Mouse (Mus musculus) common myeloid progenitor, adult 5-6 weeks (primary cell): ENCODE measurements around the gene Olfr1375. TPM values are rescaled to one million over a fixed set of nuclear protein-coding genes. Genes with fewer than 3 reads are reported as not detected.
"Not testable (repeated sequence)": the region's sequence is repeated elsewhere in the genome, so short reads cannot be mapped to it uniquely, and the experiment has no call there.

ENCODE experiments used
- ATAC-seq: replicated peaks from 2 replicates; pipeline ENCODE4 v1.8.0; 2016; ENCODE audit warnings: low read depth, mild to moderate bottlenecking, moderate TSS enrichment, inconsistent platforms; ENCODE audit not compliant: poor library complexity, severe bottlenecking
- total RNA-seq: library from RNA; stranded (forward); fragments of 200-1000, 187-1606 nt; gene quantifications from 2 replicates; pipeline ENCODE4 v1.2.3, GENCODE M21; 2017

Gene Olfr1375
- not detected in 2 replicates for total RNA-seq

DNA sequence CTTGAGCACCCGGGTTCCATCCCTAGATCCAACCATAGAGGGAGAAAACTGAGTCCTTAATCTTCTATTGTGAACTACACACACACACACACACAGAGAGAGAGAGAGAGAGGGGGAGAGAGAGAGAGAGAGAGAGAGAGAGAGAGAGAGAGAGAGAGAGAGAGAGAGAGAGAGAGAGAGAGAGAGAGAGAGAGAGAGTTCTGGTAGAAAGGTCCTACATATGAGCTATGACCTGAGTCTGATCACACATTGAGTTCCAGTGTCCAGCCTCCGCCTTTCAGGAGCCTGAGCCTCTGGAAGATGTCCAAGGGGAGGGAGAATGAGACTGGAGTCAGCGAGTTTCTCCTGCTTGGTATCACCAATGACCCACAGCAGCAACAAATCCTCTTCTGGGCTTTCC lies at the start of gene Olfr1375:
TSS of gene Olfr1375 (plus strand) at position 301 of the 400 bp plus-strand sequence.
- ATAC-seq, result not testable (repeated sequence)

- ATAC-seq, result no peak
These were observed 44.6 kb upstream of the Olfr1375 start, which contains the start of gene Olfr51 for GRCm38 (mm10) chr11:51003296-51003695. Gene Olfr51, plus strand, starts transcription at chr11:51003596.

DNA sequence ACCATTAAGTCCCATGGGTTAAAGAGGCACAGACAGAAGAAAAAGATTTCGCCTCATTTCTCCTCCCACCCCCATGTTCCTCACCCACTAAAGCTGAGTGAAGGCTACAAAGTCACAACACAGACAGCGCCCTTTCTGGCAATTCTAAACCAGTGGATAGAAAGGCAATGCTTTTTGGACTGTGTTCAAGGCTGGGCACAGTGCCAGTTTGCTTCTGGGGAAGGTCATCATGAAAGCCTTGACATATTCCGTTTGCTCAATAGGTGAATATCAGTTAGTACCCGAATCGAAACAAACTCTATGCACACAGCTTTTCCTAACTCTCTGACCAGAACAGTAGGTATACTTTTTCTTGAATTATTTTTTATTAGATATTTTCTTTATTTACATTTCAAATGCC lies 36.1 kb upstream of the Olfr1375 start:
- no peak for ATAC-seq

DNA sequence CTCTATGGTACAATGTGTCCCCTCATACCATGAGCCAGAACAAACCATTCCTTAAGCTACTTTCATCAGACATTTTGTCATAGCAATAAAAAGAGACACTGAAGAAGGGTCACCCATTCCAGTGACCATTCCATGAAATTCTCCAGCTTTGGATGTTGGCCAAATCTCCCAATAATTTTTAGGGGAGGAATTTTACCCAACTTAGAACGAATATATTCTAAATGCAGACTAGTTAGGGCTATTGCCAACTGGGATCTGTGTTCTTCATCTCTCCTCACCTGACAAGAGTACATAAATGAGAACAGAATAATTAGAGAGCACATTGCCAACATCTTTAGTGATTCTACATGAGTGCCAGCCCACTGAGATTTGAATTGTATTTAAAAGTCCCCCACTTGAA lies 34.0 kb upstream of the Olfr1375 start, which contains the start of gene Olfr54:
TSS of gene Olfr54 (plus strand) at position 301 of the 400 bp plus-strand sequence.
- ATAC-seq, result no peak

DNA sequence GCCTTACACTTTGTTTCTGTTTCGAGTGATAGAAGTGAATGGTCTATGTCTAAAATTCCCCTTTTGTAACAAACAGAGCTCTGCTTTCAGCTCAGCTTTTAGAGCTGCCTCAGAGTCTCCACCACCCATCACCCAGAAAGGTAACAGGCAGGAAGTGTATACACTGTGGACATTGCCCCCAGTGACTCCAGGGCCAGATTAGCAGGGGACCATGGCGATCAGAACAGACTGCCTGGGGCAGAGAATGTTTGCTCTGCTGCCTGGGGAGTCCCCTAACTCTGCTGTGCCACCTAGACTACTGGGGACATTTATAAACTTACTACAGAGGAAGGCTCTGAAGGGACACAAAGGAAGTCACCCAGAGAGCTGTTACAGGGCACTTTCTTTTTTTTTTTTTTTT lies 31.6 kb upstream of the Olfr1375 start:
- ATAC-seq, result no peak

- not testable (repeated sequence) for ATAC-seq
These were observed 21.1 kb upstream of the Olfr1375 start for GRCm38 (mm10) chr11:51026811-51027210.

DNA sequence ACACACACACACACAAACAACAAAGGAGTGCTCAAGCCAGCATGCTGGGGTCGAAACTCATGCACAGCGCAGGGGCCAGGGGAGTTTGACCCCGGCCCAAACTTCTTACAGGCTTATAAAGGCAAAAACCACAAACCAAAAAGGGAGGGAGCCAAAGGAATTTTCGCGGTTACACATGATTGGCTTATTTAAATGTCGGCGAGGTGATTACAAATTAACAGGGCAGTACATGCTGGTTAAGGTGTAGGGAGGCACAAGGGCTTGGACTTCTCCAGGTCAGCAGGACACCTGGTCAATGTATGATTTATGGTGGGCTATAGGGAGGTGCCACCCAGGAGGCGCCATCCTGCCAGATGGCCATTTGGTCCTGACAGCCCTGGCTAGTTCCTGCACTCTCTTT lies 18.5 kb upstream of the Olfr1375 start:
- ATAC-seq, result not testable (repeated sequence)

DNA sequence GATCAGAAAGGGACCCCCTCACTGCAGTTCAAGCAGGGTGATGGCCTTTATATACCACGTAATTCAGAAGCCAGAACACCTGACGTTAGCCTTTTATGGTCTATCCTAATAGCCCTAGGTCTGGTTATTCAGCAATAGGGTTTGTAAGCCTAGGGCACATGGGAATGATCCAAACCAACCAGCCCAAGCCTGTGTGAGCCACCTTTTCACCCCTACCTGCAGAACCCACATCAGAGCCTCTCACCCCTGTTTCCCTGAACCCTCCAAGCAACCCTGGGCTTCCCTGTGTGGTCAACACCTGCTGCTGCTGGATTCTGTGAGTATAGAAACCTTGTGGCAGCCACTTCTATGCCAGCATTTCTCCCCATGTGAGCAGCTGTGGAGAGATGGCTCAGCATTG lies 17.7 kb upstream of the Olfr1375 start:
- ATAC-seq, result no peak

GRCm38 (mm10) chr11:51032851-51033250 lies 15.1 kb upstream of the Olfr1375 start:
- peak; percentile 56; the same call in 1 of the 2 replicates for ATAC-seq

DNA sequence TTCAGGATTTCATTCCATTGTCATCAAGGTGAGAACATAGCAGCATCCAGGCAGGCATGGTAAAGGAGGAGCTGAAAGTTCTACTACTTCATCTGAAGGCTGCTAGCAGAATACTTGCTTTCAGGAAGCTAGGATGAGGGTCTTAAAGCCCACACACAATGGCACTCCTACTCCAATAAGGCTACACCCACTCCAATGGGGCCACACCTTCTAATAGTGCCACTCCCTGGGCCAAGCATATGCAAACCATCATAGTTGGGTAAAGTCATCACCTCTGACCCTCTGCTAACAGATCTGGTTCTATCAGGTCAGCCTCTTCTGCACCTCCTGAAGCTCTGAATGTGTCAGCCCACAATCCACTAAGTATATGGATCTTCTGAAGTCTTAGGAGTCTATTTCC lies 13.8 kb upstream of the Olfr1375 start:
- not testable (repeated sequence) for ATAC-seq

DNA sequence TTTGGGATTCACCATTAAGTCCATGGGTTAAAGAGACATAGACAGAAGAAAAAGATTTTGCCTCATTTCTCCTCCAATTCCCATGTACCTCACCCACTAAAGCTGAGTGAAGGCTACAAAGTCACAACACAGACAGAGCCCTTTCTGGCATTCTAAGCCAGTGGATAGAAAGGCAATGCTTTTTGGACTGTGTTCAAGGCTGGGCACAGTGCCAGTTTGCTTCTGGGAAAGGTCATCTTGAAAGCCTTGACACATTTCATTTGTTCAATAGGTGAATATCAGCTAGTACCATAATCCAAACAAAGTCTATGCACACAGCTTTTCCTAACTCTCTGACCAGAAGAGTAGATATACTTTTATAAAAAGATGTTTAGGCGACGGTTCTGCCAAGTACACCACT lies 12.0 kb upstream of the Olfr1375 start:
- ATAC-seq, result no peak

DNA sequence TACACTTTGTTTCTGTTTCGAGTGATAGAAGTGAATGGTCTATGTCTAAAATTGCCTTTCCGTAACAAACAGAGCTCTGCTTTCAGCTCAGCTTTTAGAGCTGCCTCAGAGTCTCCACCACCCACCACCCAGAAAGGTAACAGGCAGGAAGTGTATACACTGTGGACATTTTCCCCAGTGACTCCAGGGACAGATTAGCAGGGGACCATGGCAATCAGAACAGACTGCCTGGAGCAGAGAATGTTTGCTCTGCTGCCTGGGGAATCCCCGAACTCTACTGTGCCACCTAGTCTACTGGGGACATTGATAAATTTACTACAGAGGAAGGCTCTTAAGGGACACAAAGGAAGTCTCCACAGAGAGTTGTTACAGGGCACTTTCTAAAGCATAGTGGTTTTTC lies 3.1 kb upstream of the Olfr1375 start:
- ATAC-seq, result not testable (repeated sequence)

DNA sequence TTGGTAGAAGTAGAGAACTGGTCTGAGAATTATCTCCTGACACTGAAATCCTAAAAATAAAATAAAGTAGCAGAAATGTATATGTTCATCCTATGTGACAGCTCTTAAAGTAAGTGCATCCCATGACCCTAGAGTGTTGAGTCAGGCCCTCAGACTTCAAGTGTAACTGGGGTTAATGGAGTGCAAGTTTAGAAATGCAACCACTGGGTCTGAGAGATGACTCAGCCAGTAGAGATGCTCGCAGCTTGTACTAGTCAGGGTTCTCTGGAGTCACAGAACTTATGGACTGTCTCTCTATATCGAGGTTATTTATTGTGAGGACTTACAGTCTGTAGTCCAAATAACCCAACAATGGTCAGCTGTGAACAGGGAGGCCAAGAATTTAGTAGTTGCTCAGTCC lies 3.8 kb downstream of the Olfr1375 start:
- no peak for ATAC-seq

- no peak for ATAC-seq
These were observed 5.3 kb downstream of the Olfr1375 start for GRCm38 (mm10) chr11:51053230-51053629.

DNA sequence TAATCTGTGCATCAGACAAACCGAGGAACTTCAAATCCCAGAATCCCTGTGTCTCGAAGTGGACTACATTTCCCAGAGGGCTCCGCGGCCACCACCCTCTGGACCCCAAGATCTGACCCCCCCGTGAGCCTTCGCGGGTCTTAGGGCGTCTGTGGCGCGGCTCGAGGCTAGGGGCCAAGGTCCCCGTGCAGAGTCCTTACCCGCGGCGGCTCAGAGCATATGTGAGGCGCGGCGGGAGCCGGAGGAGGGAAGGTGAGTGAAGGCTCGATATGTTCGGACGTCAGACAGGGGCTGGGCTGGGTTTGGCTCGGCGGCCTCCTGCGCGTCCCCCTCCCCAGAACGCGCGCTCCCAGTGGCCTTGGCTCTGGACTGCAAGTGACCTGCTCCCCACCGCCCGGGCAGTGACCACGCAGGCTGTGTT lies 11.3 kb downstream of the Olfr1375 start, which contains the start of gene Zfp354a:
TSS of gene Zfp354a (plus strand) at position 107 of the 421 bp plus-strand sequence.
- ATAC-seq, result peak; percentile 42; the same call in 1 of the 2 replicates

- ATAC-seq, result no peak
These were observed 11.7 kb downstream of the Olfr1375 start for GRCm38 (mm10) chr11:51059640-51060039.

DNA sequence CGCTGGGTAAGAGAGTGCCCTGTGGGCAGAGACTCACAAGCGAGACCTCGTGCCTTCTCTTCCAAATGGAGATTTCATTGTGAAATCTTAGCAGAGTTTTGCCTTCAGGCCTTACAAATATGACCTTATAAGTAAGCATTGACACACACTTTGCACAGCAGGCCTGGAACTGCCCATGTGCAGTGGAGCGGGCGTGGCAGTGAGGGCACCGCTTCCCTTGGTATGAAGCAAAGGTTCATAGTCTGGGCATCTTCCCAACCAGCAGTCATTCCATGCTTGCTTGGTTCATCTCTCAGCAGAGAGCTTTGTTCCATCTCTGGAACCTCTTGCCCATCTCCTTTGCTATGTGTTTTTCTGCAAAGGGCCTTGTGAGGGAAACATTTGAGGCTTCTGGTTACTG lies 13.1 kb downstream of the Olfr1375 start:
- no peak for ATAC-seq

DNA sequence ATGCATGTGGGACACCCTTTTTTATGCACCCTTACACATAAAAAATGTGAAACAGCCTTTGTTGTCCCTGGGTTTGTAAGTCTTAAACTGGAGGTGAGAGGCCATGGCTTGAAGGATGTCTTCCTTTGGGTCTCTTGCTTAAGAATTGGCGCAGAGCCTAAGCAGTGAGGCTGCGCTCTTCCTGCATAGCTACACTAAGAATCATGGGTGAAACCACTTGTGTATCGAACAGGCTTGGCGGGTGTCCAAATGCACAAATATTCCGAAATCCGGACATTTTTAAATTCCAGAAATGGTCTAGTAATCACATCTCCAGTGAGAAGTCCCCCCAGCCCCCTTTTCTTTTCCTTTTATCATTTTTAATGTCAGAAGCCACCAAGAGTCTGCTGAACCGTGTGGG lies 15.4 kb downstream of the Olfr1375 start:
- no peak for ATAC-seq

DNA sequence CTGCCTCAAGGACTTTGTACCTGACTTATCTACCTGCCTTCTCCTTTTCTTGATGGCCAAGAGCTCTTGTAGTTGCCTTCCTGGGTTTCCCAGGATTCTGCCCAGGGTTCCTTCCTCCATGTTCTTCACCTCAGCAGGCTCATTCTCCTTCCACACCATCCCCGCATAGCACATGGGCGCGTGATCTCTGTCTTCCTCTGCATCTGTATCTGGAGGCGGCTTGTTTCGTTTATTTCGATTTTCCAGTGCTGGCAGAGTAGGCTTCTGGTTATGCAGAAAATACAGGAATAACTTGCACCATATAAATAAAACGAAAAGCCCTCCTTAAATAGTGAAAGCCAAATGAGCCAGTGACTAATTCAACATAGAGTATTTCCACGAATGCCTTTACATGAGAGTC lies 15.9 kb downstream of the Olfr1375 start:
- ATAC-seq, result no peak

DNA sequence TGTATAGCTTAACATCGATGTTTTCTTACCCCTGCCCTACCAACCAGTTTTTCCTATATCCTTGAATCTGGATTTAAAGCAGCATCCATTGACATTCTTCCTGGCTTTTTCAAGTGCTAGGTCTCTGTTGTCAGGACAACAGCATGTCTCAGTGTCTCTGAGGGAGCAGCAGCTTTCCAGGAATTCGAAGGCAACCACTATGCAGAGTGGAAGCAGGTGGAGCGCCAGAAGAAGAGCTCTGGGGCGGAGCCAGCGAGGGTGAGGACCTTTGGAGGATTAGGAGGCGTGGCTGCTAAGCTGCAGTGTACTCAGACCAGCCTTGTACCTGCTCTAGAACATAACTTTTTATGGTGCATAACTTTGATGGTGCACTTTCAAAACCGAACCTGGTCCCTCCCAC lies 36.6 kb downstream of the Olfr1375 start:
- ATAC-seq, result no peak

DNA sequence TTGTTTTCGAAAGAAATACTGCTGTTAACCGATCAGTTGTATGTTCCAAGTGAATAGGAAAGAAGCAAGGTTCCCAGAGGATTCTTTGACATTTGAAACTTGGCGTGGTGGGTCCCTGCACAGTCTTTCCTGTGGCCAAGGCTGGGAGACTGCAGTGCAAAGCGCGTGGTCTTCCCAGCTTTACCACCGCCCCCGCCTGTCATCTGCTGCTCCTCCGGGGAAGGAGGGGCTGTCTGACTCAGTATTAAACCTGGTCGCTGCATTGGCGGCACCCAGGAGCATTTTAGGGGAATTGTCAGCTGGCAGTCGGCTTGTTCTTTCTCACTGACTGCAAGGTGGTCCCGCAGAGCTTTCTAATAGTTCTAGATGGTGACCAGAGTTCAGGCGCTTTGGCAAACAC lies 37.4 kb downstream of the Olfr1375 start:
- ATAC-seq, result no peak
